Mouse (Mus musculus) heart, adult 11 months (tissue): ENCODE results near the gene 2900026A02Rik.

Experiments
- DNase-seq: peaks from one replicate; pipeline ENCODE4 v3.0.0; 2022

2900026A02Rik gene

GRCm38 (mm10) chr5:113221147-113221865, at the start of gene 2900026A02Rik:
Gene 2900026A02Rik, minus strand, starts transcription at chr5:113221236.
- peak; percentile 99 for DNase-seq

- DNase-seq = no peak
These were observed 49.0 kb upstream of the 2900026A02Rik start for GRCm38 (mm10) chr5:113270043-113270442.

GRCm38 (mm10) chr5:113268246-113268645, 47.2 kb upstream of the 2900026A02Rik start:
- DNase-seq = no peak

DNA sequence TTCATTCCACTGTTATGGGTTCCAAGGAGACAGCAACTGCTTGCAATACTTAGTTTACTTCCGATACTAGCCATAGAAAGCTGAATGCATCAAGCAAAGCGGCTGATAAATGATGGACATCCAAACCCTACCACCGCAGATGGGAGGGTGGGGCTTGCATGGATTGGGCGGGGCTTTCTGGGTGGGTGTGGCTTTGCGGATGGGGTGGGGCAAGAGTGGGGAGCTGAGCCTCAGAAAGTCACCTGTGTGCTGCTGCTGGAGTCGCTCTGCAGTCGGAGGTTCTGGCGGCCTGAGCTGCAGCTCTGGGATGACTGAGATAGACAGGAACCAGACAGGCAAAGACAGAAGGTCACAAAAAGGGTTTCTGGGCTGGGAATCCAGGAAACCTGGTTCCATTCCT, 44.6 kb upstream of the 2900026A02Rik start:
- no peak for DNase-seq

DNA sequence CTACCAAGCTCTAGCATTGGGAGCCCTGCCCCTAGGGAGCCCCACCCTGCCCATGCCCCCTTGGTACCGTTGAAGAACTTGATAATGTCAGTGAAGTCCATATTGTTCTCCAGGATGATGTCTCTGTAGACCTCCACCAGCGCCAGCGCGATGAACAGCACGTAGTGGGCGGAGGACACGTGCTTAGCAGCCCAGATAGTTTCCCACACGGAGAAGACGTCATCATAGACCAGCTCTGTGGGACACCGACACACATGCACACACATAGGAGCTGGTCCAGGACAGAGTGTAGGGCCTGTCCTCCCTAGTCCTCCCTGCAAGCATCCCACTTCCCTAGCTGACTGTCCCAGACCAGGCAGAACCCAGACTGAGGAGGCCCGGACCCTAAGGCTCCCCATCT, 29.8 kb upstream of the 2900026A02Rik start:
- no peak for DNase-seq

GRCm38 (mm10) chr5:113249263-113249930, 28.4 kb upstream of the 2900026A02Rik start:
- DNase-seq = no peak

GRCm38 (mm10) chr5:113230196-113230595, 9.2 kb upstream of the 2900026A02Rik start:
- peak; percentile 79 for DNase-seq

DNA sequence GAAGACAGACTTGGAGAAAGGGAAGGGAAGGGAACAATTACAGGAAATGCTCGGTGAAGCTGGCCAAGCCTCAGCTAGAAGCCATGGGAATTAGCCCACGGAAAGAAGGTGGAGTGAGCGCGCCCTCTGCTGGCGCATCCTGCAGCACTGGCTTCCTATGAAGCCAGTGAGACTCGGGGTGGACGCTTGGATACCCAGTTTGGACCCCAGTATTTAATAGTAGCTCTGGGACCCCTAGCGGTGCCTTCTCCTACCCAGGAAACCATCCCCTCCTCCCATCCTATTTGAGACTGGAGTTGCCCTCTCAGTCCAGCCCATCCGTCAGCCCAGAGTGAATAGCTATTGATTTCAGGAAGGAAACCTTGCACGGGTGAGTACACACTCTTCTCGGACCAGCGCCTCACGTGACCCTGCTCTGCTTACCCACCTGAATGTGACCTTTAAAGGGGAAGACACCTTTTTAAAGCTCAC, 5.6 kb upstream of the 2900026A02Rik start, which contains the start of gene Tmem211:
Gene Tmem211 (plus strand): TSS at position 278 of the 471 bp plus-strand sequence.
- DNase-seq = peak; percentile 98

- peak; percentile 35 for DNase-seq
These were observed 4.8 kb upstream of the 2900026A02Rik start for GRCm38 (mm10) chr5:113225686-113226435.

DNA sequence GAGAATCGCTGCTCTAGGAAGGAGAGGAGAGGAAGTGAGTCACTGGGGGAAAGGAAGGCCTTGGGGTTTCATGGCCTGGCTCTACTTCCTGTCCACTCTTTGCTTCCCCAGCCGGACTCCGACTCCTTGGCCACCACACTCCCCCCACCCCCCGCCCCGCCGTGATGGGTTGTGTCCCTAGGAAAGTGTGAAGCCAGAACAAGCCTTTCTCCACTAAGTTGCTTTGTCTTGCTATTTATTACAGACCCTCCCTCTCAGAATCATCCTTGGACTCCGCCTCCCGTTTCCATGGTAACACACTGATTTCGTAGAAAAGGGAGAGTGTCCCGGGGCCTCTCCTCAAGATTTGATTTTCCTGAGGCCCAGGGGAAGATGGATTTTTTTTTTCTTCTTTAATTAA, 4.2 kb upstream of the 2900026A02Rik start:
- peak; percentile 93 for DNase-seq

DNA sequence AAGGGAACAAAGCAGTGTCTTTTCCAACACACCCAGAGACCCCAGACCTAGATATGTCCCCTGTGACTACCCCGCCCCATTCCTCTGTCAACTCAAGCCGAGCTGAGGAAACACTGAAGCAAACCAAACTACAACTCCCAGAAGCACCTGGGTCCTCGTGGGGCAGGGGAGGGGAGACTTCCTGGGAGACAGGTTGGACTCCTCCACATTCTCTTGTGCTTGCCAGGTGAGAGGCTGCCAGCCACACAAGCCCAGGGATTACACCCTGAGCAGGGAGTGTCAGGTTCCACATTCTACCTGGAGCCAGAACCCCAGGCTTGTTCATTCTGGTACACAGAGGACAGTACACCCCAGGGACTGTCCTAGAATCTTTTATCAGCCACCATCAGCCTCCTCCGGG, 2.9 kb upstream of the 2900026A02Rik start:
- DNase-seq = no peak

DNA sequence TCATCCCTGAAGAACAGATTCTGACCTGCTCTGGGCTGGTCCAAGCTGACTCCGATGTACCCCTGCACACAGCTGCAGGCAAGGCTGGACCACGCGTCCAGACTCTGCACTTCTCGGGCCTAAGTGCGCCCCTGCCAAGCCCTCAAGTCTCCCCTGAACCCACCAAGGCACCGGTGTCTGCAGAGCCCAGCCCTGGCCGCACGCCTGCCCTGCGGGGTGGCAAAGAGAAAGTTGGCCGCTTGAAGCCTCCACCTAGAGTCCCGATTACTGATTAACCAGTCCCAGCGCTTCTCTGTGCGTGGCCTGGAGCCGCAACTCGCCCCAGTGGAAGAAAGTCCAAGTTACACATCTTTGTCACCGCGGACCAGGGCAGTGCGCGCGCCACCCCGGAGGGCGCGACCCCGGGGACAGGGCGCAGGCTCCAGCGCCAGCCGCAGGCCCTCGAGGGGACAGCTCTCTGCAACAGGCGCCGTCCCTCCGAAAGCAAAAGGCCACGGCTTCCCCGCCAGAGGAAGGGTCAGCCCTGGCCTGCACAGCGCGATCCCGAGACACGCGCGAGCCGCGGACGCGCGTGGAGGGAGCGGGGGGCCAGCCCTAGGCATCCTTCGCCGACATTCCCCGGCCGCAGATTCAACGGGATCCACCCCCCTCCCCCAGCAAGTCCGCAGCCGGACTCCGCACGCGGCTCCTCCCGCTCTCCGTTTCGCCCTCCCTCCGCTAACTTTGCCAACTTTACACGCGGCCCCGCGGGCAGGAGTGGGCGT, 471 bp downstream of the 2900026A02Rik start:
- DNase-seq = no peak

DNA sequence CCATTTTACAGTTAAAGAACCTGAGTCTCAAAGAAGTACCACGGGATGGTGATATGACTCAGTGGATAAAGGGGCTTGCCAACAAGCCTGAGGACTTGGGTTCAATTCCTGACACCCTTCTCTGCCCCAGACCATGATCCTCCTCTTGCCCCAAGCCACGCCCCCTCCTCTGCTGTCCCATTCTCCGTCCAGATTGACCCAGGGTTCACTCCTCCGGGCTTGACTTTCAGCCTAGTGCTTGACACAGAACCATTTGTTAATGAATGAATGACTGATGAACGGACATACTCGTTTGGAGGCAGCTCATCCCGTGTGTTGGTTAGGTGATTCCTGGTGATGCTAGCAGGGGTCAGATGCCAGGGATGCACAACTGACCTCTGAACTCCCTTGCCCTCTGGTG, 1.2 kb downstream of the 2900026A02Rik start:
- no peak for DNase-seq

DNA sequence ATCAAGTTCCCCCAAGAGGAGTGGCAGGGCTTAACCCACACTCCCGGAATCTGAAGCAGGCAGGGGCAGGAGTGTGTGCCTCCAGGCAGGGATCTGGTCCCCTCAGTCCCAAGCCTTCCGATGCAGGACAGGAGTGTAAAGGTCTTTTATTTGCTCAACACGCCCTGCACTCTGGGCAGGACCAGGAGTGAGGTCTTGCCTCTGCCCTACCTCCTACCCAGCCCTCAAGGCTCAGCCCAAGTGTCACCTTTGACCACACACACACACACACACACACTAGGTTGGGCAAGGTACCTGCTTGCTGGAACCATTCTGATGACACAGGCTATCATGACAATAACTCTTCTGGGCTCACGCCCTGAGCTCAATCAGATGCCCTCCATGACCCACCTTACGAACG, 1.6 kb downstream of the 2900026A02Rik start:
- peak; percentile 91 for DNase-seq

DNA sequence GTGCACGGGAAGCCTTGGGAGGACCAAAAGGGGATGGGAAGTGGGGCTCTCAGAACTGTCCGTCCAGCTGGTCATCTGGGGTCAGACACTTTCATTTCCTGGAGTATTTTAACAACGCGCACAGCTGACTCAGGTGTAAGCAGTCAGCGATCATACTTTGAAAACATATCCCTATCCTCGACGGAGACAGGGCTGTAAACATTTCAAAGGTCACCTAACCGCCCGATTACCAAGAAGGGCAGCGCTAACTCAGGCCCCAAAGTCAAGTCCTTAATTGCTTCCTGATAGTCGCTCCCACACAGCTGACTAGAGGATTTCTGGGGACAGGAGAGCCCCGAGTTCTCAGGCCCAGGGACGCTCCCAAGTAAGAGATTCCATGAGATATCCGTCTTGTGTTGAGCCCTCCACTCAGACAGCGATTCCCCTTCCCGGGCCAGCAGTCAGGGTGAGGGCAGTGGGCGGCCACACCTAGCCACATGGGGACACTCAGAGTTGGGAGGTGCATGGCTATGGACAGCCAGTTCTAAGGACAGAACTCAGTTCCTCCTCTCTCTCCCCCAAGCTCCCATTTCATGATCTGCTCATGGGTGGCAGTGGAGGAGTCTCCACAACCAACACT, 2.3 kb downstream of the 2900026A02Rik start:
- DNase-seq = peak; percentile 95

DNA sequence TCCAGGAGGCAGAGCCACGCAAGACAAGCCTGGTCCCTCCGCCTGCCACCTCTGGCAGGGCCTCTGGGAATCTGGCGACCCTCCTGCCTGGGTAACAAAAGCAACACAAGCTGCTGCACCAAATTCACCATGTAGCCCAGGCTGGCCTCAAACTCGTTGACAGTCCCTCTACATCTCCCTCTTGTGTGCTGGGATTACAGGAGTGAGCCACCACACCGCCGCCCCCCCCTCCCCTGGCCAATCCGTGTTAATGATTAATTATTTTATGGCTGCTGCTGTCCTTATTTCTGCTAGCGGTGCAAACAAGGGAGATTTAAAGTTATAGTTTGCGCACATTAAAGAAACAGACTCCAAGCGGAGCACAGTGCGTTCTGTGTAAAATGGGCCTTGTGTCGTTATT, 4.0 kb downstream of the 2900026A02Rik start:
- DNase-seq = no peak

GRCm38 (mm10) chr5:113216328-113216960, 4.6 kb downstream of the 2900026A02Rik start:
- DNase-seq = peak; percentile 95

DNA sequence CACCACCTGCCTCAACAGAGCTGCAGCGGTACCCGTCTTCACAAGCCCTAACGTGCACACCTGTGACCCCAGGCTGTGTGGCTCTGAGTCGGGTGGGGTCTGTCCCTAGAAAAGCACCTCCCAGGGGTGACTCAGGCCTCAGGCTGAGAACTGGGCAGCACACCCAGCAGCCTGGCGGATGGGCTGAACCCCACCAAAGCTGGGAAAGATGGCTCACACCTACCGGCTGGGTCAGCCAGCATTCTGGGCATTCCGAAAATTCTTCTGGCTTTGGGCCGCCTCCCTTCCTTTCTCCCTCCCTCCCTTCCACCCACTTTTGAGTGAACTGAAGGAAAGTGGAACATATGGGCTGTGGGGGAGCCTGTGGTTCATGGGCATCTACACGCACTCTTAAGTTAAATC, 5.4 kb downstream of the 2900026A02Rik start:
- DNase-seq = peak; percentile 94

GRCm38 (mm10) chr5:113214455-113214854, 6.6 kb downstream of the 2900026A02Rik start:
- peak; percentile 98 for DNase-seq

- no peak for DNase-seq
These were observed 7.0 kb downstream of the 2900026A02Rik start for GRCm38 (mm10) chr5:113214041-113214440.

DNA sequence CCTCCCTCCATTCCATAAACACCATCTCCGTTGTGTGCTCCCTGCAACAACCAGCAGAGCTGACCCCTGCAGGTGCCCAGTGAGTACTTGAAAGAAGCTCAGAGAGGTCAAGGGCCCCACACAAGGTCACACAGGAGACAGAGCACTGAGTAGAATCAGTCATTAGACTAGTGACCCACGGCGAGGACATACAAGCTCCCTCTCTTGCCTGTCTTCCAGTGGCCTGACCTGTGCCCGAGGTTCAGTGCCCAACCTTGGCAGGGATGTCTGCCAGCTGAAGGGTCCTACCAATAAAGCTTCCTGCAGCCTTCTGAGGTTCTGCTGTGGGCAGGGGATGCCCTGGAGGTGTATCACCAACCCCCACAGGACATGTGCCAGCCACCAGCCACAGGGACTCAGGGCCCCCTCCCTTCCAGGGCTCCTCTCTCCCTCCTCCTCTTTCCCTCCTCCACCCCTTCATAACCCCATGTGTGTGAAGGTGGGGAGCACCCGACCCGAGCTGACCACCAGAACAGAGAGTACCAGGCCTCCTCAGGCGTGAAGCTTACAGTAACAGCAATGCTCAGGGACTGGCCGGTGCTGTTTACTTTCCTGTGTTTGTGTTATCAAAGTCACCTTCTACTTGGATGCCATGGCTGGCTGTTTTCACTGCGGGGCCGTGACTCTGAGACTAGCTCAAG, 8.7 kb downstream of the 2900026A02Rik start:
- DNase-seq = peak; percentile 93
